Mouse (Mus musculus) gastrocnemius, postnatal 36 days (tissue): ENCODE data around the gene Snai3. TPM values are rescaled to one million over a fixed set of nuclear protein-coding genes. Genes with fewer than 3 reads are reported as not detected.

ENCODE experiments used
- microRNA-seq, 2 experiments: library from miRNA; unstranded; fragments of <30 nt; microRNA quantifications; one replicate each; pipeline ENCODE4 v1.2.0; 2021
- total RNA-seq, 2 experiments: library from RNA; stranded (reverse); gene quantifications; 2 replicates each; pipeline ENCODE4 v1.2.3; 2021

Snai3 gene
- total RNA-seq, 2 experiments from 2014 or later = 6.8 to 13.3 TPM

Small RNAs within 50 kb of the gene (microRNA-seq; reads per million reads assigned to microRNA genes)
- gene Gm24366 = 0 reads per million in 2 experiments

Other genes starting within 250 kb of the Snai3 start
- gene Zfpm1, start 178.6 kb downstream of the Snai3 start, total RNA-seq = 1 to 10 TPM; 5.6 to 8.9 TPM
- not detected for gene Trhr2, start 100.0 kb downstream of the Snai3 start, total RNA-seq
- gene Zc3h18, start 84.1 kb downstream of the Snai3 start, total RNA-seq = 10 to 100 TPM; 21.1 to 24.2 TPM
- not detected for gene Il17c, start 38.7 kb downstream of the Snai3 start, total RNA-seq
- gene Cyba, start 27.8 kb downstream of the Snai3 start, total RNA-seq = 1 to 10 TPM; 7.5 to 7.7 TPM
- 1 to 10 TPM; 3.9 to 4.1 TPM for gene Mvd, start 17.3 kb downstream of the Snai3 start, total RNA-seq
- 10 to 100 TPM; 29.2 to 30.6 TPM for gene Rnf166, start 15.3 kb upstream of the Snai3 start, total RNA-seq
- gene Ctu2, start 15.4 kb upstream of the Snai3 start, total RNA-seq = 1 to 10 TPM; 5.0 to 5.7 TPM
- gene Piezo1, start 90.6 kb upstream of the Snai3 start, total RNA-seq = 10 to 100 TPM; 14.3 to 15.9 TPM
- 1 to 10 TPM in 1 of 2 experiments, under 1 TPM in 1; 0.76 to 1.2 TPM for gene Cdt1, start 107.3 kb upstream of the Snai3 start, total RNA-seq
- gene Aprt, start 116.2 kb upstream of the Snai3 start, total RNA-seq = 10 to 100 TPM; 35.4 to 45.3 TPM
- 1 to 10 TPM; 1.3 to 1.6 TPM for gene Galns, start 150.7 kb upstream of the Snai3 start, total RNA-seq
- 10 to 100 TPM; 38.2 to 40.6 TPM for gene Trappc2l, start 150.9 kb upstream of the Snai3 start, total RNA-seq
- gene Pabpn1l, start 162.0 kb upstream of the Snai3 start, total RNA-seq = not detected
- 10 to 100 TPM; 17.0 to 18.7 TPM for gene Cbfa2t3, start 238.4 kb upstream of the Snai3 start, total RNA-seq